In genomic region chr13:94178401-94179040, GRCm38 (mm10) we compare ENCODE assay signal across 9 mouse cellular contexts.
A peak's percentile ranks its signal among the peaks of the same experiment; 100 is the strongest.
DNase-seq lines count a peak whose midpoint lies in the region; ATAC-seq lines count a peak whose summit lies in the region.
"Had no signal": no experiment of that assay in that cellular context is flagged by ENCODE, and none has a peak within 500 bp of the region (broad histone marks: within the 10 kb centered on the region; RNA-seq: fewer than 3 reads in every experiment).

No protein-coding gene starts in this region.

- no peaks in the 10 kb centered on the region for H3K9me3 ChIP-seq in hindbrain, embryonic 12.5 days (replicated peaks)
- no peaks in the 10 kb centered on the region for H3K9me3 ChIP-seq in limb, embryonic 11.5 days (ENCODE audit: control insufficient read depth, low read length)
- no peaks in the 10 kb centered on the region for H3K9me3 ChIP-seq in kidney, embryonic 14.5 days (ENCODE audit: control insufficient read depth, low read length)

- H3K4me1 ChIP-seq in hindbrain, embryonic 12.5 days = peaks cover 30% of the 10 kb centered on the region
- peaks cover 16% of the 10 kb centered on the region for H3K4me1 ChIP-seq in limb, embryonic 11.5 days (ENCODE audit: control insufficient read depth, insufficient read depth, low read length)
- H3K4me1 ChIP-seq in kidney, embryonic 14.5 days (ENCODE audit: control insufficient read depth, insufficient read depth, low read length) = peaks cover 25% of the 10 kb centered on the region

- H3K27me3 ChIP-seq in hindbrain, embryonic 12.5 days = peaks cover 17% of the 10 kb centered on the region
- no peaks in the 10 kb centered on the region for H3K27me3 ChIP-seq in limb, embryonic 11.5 days (ENCODE audit: control insufficient read depth, insufficient read depth, low read length)
- no peaks in the 10 kb centered on the region for H3K27me3 ChIP-seq in kidney, embryonic 14.5 days (ENCODE audit: control insufficient read depth, insufficient read depth, low read length)

- H3K4me3 ChIP-seq in hindbrain, embryonic 12.5 days = no peak overlapping the region
- H3K4me3 ChIP-seq in limb, embryonic 11.5 days (ENCODE audit: low read depth, low read length) = no peak overlapping the region
- no peak overlapping the region for H3K4me3 ChIP-seq in kidney, embryonic 14.5 days (ENCODE audit: low read length)

- no peak overlapping the region for H3K27ac ChIP-seq in hindbrain, embryonic 12.5 days
- H3K27ac ChIP-seq in limb, embryonic 11.5 days (replicated peaks; ENCODE audit: low read depth, low read length) = no peak overlapping the region
- no peak overlapping the region for H3K27ac ChIP-seq in kidney, embryonic 14.5 days (ENCODE audit: low read depth, low read length)
- H3K27ac ChIP-seq: liver, embryonic 14.5 days had no signal

- WGBS in hindbrain, embryonic 12.5 days = 59% methylated on average over 11 of the region's 11 CpGs
- 79% methylated on average over 11 of the region's 11 CpGs for WGBS in limb, embryonic 11.5 days
- 62% methylated on average over 11 of the region's 11 CpGs for WGBS in kidney, embryonic 14.5 days

- no peak overlapping the region for H3K4me2 ChIP-seq in hindbrain, embryonic 12.5 days (replicated peaks)
- H3K4me2 ChIP-seq in limb, embryonic 11.5 days (ENCODE audit: low read depth, severe bottlenecking) = no peak overlapping the region
- H3K4me2 ChIP-seq in kidney, embryonic 14.5 days (replicated peaks; ENCODE audit: low read depth, low read length) = no peak overlapping the region

- no peaks in the 10 kb centered on the region for H3K36me3 ChIP-seq in hindbrain, embryonic 12.5 days
- no peaks in the 10 kb centered on the region; the same call in 1 of the 2 replicates for H3K36me3 ChIP-seq in limb, embryonic 11.5 days (ENCODE audit: control insufficient read depth, insufficient read depth, low read length)
- peaks cover 30% of the 10 kb centered on the region for H3K36me3 ChIP-seq in kidney, embryonic 14.5 days (ENCODE audit: control insufficient read depth, insufficient read depth, low read length)

- ATAC-seq in frontal cortex, adult (ENCODE audit: low TSS enrichment) = peak; percentile 86
- peak; percentile 55; the same call in 1 of the 2 replicates for ATAC-seq in hindbrain, embryonic 12.5 days (ENCODE audit: low FRiP score)
- ATAC-seq in limb, embryonic 11.5 days (ENCODE audit: insufficient number of reproducible peaks, low FRiP score, low TSS enrichment, low read depth) = 0 out of 2 replicates have a peak, but pooled peaks have one; percentile 27
- ATAC-seq in kidney, embryonic 14.5 days (ENCODE audit: low FRiP score, low TSS enrichment) = no peak

- H3K9ac ChIP-seq in hindbrain, embryonic 12.5 days = no peak overlapping the region
- H3K9ac ChIP-seq in limb, embryonic 11.5 days (ENCODE audit: low read length) = no peak overlapping the region
- H3K9ac ChIP-seq in kidney, embryonic 14.5 days (ENCODE audit: low read depth, low read length) = no peak overlapping the region
- H3K9ac ChIP-seq: liver, embryonic 14.5 days had no signal

- DNase-seq in MN1 (ENCODE audit: low spot score) = peak; percentile 89
- DNase-seq in brain, embryonic 18.5 days (ENCODE audit: low read depth, low spot score) = peak; percentile 77
- DNase-seq in limb, embryonic 11.5 days (ENCODE audit: low spot score) = no peak
- DNase-seq in skeletal muscle tissue, adult 2 months (ENCODE audit: low read depth, low spot score) = peak; percentile 77
- DNase-seq in testis, postnatal 14 days (ENCODE audit: low spot score) = no peak

Comparison
In these comparisons a context has a peak if more than half of its experiments do, and no peak if none do; other contexts are left out.
1. DNase-seq: peak in MN1 (single experiment), brain, embryonic 18.5 days (single experiment) and skeletal muscle tissue, adult 2 months (single experiment); none in limb, embryonic 11.5 days (single experiment) and testis, postnatal 14 days (single experiment).